Mouse (Mus musculus): ENCODE results near the gene Thtpa.

The Thtpa gene

GRCm38 (mm10) chr14:55094704-55095231 lies at the start of gene Thtpa:
TSS of gene Thtpa (plus strand) at chr14:55094784.
- peak; percentile 84 for DNase-seq (ENCODE audit: low read depth, low spot score)

DNA sequence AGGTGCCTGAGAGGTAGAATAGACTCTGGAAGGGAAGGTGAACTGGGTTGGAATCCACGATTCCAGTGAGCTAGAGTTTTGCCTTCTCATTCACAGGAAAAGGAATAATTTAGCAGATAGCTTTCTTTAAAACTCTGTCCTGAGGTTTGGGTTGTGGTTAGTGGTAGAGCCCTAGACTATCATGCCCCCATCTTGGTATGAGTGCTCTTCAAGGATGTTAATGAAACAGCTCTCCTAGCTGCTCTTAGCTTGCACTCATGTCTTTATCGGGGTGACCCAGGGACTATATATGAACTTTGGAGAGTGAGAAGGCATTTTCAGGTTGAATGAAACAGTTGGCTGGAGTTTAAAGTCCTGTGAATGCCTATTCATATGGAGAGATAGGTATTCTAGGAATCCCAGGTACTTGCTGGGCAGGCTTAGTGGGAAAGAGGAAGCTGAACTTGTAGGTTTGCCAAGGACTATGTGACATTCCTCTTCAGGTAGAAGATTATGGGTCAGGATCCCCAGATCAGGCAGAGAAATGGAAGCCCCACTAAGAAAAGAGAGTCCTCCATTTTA lies 46.5 kb upstream of the Thtpa start:
- DNase-seq (ENCODE audit: low read depth, low spot score) = no peak

DNA sequence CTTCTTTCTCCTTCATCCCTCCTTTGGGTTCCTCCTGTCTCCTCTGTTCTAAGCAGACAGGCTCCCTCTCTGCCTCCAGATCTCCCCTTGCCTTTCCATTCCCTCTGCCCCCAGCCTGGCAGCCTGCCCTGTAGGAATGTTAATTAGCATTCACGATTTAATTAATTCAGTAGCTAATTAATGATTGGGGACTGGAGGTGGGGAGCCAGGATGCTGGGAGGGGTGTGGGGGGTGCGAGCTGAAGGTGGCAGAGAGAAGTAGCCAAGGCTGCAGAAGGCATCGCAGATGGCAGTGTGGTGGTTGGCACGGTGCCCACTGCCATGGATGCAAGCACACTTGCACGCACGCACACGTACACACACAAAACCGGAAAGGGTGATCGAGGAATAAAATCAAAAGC lies 42.1 kb upstream of the Thtpa start:
- no peak for DNase-seq (ENCODE audit: low read depth, low spot score)

DNA sequence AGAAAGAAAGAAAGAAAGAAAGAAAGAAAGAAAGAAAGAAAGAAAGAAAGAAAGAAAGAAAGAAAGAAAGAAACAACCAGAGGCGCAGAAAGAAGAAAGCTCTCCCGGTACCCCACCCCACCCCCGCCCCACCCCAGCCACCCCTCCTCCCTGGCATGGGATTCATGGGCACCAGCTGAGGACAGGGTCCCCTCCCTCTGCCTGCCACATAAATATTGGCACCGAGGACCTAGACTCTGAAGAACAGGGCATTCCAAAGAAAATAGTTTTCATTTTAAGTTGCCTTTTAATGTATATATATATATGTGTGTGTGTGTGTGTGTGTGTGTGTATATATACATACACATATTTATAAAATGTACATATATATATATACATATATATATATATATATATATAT lies 41.5 kb upstream of the Thtpa start:
- no peak for DNase-seq (ENCODE audit: low read depth, low spot score)

- DNase-seq (ENCODE audit: low read depth, low spot score) = no peak
Measured at GRCm38 (mm10) chr14:55053708-55054190, 40.8 kb upstream of the Thtpa start.

GRCm38 (mm10) chr14:55054191-55054749 lies 40.3 kb upstream of the Thtpa start:
- no peak for DNase-seq (ENCODE audit: low read depth, low spot score)

DNA sequence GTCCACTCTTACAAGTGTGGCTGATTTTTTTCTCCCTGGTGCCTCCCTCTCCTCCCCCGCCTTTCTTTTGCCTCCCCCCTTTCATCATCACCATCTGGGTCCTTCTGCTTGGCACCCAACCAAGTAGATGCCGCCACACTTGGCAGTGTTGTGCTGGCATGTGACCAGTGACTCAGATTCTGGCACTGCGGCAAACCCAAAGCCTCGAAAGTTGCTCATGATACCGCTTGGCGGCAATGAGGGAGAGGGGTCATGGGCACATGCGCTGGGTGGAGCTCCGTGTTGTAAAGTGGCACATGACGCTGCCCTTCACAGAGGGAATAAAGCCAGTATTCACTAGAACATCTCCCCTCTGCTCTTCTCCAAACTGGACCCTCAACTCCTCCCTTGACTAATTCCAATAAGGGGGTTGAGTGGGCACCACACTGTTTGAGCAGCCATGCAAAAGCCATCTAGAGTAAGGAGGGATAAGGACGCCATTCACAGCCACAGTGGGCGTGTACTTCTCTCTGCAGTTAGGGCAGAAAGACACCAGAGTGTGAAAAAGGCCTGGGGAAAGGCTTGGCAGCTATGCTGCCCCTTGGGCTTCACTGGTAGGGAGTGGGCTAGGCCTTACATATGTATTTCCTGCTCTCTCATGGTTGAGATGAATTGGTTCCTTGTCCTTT lies 39.3 kb upstream of the Thtpa start:
- DNase-seq (ENCODE audit: low read depth, low spot score) = no peak

DNA sequence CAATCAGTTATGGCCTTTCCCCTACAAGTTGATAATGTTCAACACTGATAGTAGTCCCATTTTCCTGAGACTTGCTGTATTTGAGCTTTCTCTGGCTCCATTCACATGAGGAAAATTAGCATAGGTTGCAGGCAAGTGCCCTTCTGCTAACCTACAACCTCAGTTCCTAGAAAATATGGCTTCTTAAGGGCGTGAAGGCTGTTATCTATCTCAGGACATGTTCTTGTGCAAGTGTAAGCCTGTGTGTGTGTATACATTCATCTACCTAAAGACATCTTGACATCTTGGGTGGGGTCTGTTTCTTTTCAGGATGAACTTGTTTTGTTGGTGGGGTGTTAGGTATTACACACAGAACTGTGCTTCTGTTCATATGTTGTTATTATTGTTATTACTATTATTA lies 35.6 kb upstream of the Thtpa start:
- DNase-seq (ENCODE audit: low read depth, low spot score) = no peak

- DNase-seq (ENCODE audit: low read depth, low spot score) = no peak
Measured at GRCm38 (mm10) chr14:55059931-55060330, 34.7 kb upstream of the Thtpa start.

GRCm38 (mm10) chr14:55061845-55062244 lies 32.7 kb upstream of the Thtpa start:
- DNase-seq (ENCODE audit: low read depth, low spot score) = no peak

- peak; percentile 39 for DNase-seq (ENCODE audit: low read depth, low spot score)
Measured at GRCm38 (mm10) chr14:55062626-55063025, 32.0 kb upstream of the Thtpa start.

DNA sequence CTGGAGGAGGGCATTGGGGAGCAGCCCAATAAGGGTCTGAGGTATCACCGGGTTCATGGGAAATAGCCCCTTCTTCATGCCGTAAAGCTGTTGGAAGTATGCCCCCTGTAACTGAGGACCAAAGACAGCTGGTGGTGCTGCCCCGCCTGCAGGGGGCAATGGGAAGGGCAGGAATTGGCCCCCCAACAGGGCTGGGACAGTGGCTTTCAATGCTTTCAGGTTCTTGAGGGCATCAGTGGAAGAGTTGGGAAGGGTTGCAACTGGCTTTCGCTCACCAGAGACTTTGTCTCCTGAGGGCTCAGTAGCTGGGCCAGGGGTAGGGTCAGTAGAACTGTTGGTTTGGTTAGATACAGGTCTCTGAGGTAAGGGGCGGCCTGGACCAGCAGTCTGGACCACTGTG lies 31.5 kb upstream of the Thtpa start:
- no peak for DNase-seq (ENCODE audit: low read depth, low spot score)

DNA sequence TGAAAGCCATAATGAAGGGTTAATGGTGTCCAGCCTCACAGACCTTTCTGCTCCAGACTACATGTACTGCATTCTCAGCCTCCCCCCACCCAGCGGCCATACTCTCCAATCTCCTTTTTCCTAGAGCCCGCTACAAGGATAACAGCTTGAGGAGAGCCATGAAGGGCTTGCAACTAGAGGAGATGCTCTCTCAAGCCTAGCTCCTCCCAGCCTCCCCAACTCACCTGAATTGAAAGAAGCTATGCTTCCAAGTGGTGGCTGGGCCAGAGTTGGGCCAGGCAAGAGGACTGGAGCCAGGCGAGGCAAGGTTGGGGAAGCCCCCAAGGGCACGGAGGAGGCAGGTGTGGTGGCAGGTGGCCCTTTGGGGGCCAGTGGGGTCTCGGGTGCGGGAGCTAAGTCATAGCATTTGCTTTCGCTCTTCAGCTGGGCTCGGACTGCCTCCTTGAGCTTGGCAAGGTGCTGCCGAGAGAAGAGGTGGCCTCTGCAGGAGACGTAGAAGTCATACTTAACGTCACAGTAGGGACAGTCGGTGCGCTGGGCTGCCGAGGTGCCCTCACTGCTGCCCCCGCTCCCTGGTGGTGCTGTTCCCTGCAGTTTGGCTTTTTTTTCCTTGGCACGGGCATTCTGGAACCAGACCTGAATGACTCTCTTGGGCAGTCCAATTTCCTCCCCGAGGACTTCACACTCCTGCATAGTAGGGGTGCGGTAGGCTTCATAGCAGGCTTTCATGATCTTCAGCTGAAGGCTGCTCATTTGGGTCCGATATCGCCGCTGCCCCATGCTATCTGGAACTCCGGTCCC lies 30.8 kb upstream of the Thtpa start:
- no peak for DNase-seq (ENCODE audit: low read depth, low spot score)

- DNase-seq (ENCODE audit: low read depth, low spot score) = no peak
Measured at GRCm38 (mm10) chr14:55064481-55065370, 29.9 kb upstream of the Thtpa start.

DNA sequence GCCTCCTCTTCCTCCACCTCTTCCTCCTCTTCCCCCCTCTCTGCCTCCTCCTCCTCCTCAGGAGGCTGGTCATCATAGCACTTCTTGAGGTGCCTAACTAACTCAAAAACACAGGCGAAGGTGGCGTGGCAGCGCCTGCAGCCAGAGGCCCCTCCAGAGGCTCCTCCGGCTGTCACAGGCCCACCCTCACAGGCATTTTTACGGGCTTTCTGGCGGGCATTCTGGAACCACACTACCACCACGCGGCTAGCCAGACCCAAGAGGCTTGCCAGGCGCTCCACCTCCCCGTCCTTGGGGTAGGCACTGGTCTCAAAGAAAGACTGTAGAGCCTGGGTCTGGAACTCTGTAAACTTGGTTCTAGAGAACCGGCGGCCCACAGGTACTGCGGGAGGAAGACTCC lies 29.2 kb upstream of the Thtpa start:
- DNase-seq (ENCODE audit: low read depth, low spot score) = no peak

- DNase-seq (ENCODE audit: low read depth, low spot score) = no peak
Measured at GRCm38 (mm10) chr14:55066042-55066441, 28.5 kb upstream of the Thtpa start.

DNA sequence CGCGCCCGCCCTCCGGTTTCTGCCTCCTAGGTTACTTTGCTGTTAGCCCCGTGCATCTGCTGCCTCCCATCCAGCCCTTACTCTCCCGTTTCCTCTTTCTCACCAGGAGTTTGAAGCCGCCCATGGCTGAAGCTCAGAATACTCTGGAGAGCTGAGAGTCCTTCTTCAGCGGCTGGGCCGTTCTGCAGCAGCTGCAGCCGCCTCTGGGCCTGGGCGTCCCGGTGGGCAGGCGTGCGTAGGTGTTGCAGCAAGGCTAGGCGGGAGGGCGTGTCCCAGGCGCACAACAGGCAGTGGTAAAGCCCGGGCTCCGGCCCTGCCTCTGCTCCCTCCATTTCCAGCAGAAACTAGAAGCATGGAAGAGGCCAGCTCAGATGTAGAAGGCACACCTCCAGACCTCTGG lies 22.8 kb upstream of the Thtpa start:
- no peak for DNase-seq (ENCODE audit: low read depth, low spot score)

GRCm38 (mm10) chr14:55074416-55074815 lies 20.2 kb upstream of the Thtpa start:
- DNase-seq (ENCODE audit: low read depth, low spot score) = no peak

GRCm38 (mm10) chr14:55076224-55076623 lies 18.4 kb upstream of the Thtpa start:
- no peak for DNase-seq (ENCODE audit: low read depth, low spot score)

DNA sequence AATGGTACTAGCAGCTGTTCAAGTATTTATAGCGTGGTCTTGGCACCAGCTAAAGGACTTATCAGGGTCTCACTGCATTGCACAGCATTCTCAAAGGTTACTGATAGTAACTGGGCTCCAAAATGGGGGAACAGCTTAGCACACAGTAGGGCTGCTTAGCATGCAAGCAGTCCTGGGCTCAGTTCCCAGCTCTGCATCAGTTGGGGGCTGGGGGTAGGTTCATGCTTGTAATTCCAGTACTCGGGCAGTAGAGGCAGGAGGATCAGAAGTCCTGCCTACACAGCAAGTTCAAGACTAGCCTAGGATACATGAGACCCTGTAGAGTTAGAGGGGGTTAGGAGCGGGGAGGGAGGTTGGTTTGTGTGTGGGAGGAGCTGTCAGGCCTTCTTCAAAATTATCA lies 17.6 kb upstream of the Thtpa start:
- DNase-seq (ENCODE audit: low read depth, low spot score) = no peak

All from mesoderm, embryonic 11.5 days (tissue).